Mouse (Mus musculus) MEL (cell line): ENCODE measurements around the gene Col4a4. TPM values are rescaled to one million over a fixed set of nuclear protein-coding genes. Genes with fewer than 3 reads are reported as not detected.

Experiments used
- DNase-seq: peaks from one replicate; pipeline ENCODE4 v3.0.0; 2011; ENCODE audit warnings: low read depth, low spot score
- H3K27ac ChIP-seq: 2 replicates; pipeline ENCODE4 v1.5.1; 2012; ENCODE audit warnings: low read depth, mild to moderate bottlenecking, control low read depth, low read length, moderate library complexity; ENCODE audit not compliant: control insufficient read depth
- H3K27me3 ChIP-seq, 2 experiments: fragments of 150-350 bp in 1 of 2; sonication (generic) in 1 of 2; 2 replicates each; pipeline ENCODE4 v1.6.1; 2012; ENCODE audit warnings: low read length in 2 of 2, mild to moderate bottlenecking in 2 of 2, improper control_type of control experiment in 1 of 2, moderate library complexity in 1 of 2; ENCODE audit not compliant: insufficient read depth in 2 of 2, control insufficient read depth in 1 of 2
- H3K36me3 ChIP-seq, 2 experiments: 2 replicates each; pipeline ENCODE4 v1.6.1; 2012 to 2014; ENCODE audit warnings: low read length in 2 of 2, improper control_type of control experiment in 1 of 2, inconsistent platforms in 1 of 2, mild to moderate bottlenecking in 1 of 2; ENCODE audit not compliant: insufficient read depth in 2 of 2, control insufficient read depth in 1 of 2
- H3K4me1 ChIP-seq, 2 experiments: fragments of 150-350 bp in 1 of 2; sonication (generic) in 1 of 2; 2 replicates each; pipeline ENCODE4 v1.6.1; 2012; ENCODE audit warnings: low read length in 2 of 2, improper control_type of control experiment in 1 of 2, mild to moderate bottlenecking in 1 of 2; ENCODE audit not compliant: insufficient read depth in 2 of 2, control insufficient read depth in 1 of 2
- H3K4me3 ChIP-seq, 2 experiments: fragments of 150-350 bp in 1 of 2; sonication (generic) in 1 of 2; 2 replicates each; pipeline ENCODE4 v1.5.1; 2012; ENCODE audit warnings: low read depth in 2 of 2, low read length in 2 of 2, mild to moderate bottlenecking in 2 of 2, moderate library complexity in 2 of 2, control low read depth in 1 of 2, improper control_type of control experiment in 1 of 2; ENCODE audit not compliant: control insufficient read depth in 1 of 2, insufficient read depth in 1 of 2
- H3K79me2 ChIP-seq: 2 replicates; pipeline ENCODE4 v1.6.1; 2012; ENCODE audit warnings: mild to moderate bottlenecking, low read length, moderate library complexity; ENCODE audit not compliant: control insufficient read depth, poor library complexity, insufficient read depth
- H3K9ac ChIP-seq: 2 replicates; pipeline ENCODE4 v1.6.1; 2012; ENCODE audit warnings: low read depth, mild to moderate bottlenecking, control low read depth, low read length, moderate library complexity; ENCODE audit not compliant: control insufficient read depth, poor library complexity, severe bottlenecking
- H3K9me3 ChIP-seq: fragments of 150-350 bp; sonication (generic); replicated peaks from 2 replicates; pipeline ENCODE4 v1.6.1; 2012; ENCODE audit warnings: mild to moderate bottlenecking, low read length, improper control_type of control experiment, moderate library complexity; ENCODE audit not compliant: insufficient read depth
- CTCF ChIP-seq, 3 experiments: IDR thresholded peaks in 2 of 3; conservative IDR thresholded peaks in 1 of 3; 2 replicates each; pipeline ENCODE4 v1.5.1; 2011 to 2012; ENCODE audit warnings: low read length in 3 of 3, low read depth in 2 of 3, mild to moderate bottlenecking in 2 of 3, improper control_type of control experiment in 1 of 3, inconsistent platforms in 1 of 3, mixed read lengths in 1 of 3, moderate library complexity in 1 of 3; ENCODE audit not compliant: control insufficient read depth in 1 of 3, insufficient read depth in 1 of 3, poor library complexity in 1 of 3, severe bottlenecking in 1 of 3
- E2F4 ChIP-seq: IDR thresholded peaks from 2 replicates; pipeline ENCODE4 v1.6.1; 2011; ENCODE audit warnings: low read depth, low read length, improper control_type of control experiment, borderline replicate concordance
- GATA1 ChIP-seq: IDR thresholded peaks from 2 replicates; pipeline ENCODE4 v1.6.1; 2011; ENCODE audit warnings: low read depth, low read length, improper control_type of control experiment
- KAT2A ChIP-seq: conservative IDR thresholded peaks from 2 replicates; pipeline ENCODE4 v1.6.1; 2012; ENCODE audit warnings: low read depth, low read length, improper control_type of control experiment, inconsistent platforms
- MAZ ChIP-seq: IDR thresholded peaks from 2 replicates; pipeline ENCODE4 v1.6.1; 2012; ENCODE audit warnings: low read depth, mild to moderate bottlenecking, inconsistent platforms, low read length, improper control_type of control experiment
- MEF2A ChIP-seq: IDR thresholded peaks from 2 replicates; pipeline ENCODE4 v1.6.1; 2014; ENCODE audit warnings: low read depth, mild to moderate bottlenecking, inconsistent platforms, low read length, improper control_type of control experiment; ENCODE audit not compliant: poor library complexity, insufficient replicate concordance, severe bottlenecking; ENCODE audit errors: extremely low read depth
- MYB ChIP-seq: IDR thresholded peaks from 2 replicates; pipeline ENCODE4 v1.6.1; 2011; ENCODE audit warnings: mild to moderate bottlenecking, low read depth, low read length, improper control_type of control experiment
- MYC ChIP-seq: IDR thresholded peaks from 2 replicates; pipeline ENCODE4 v1.6.1; 2011; ENCODE audit warnings: low read depth, mild to moderate bottlenecking, low read length, improper control_type of control experiment, moderate library complexity
- NRF1 ChIP-seq: IDR thresholded peaks from 2 replicates; pipeline ENCODE4 v1.6.1; 2014; ENCODE audit warnings: low read depth, mild to moderate bottlenecking, inconsistent platforms, low read length, improper control_type of control experiment, moderate library complexity; ENCODE audit not compliant: poor library complexity, insufficient read depth, severe bottlenecking
- RAD21 ChIP-seq: IDR thresholded peaks from 2 replicates; pipeline ENCODE4 v1.6.1; 2011; ENCODE audit warnings: mild to moderate bottlenecking, low read depth, low read length, improper control_type of control experiment
- SIN3A ChIP-seq: IDR thresholded peaks from 2 replicates; pipeline ENCODE4 v1.6.1; 2012; ENCODE audit warnings: low read length, improper control_type of control experiment, inconsistent platforms
- SMC3 ChIP-seq: IDR thresholded peaks from 2 replicates; pipeline ENCODE4 v1.6.1; 2011; ENCODE audit warnings: low read depth, low read length, improper control_type of control experiment
- TAL1 ChIP-seq: IDR thresholded peaks from 2 replicates; pipeline ENCODE4 v1.6.1; 2012; ENCODE audit warnings: mild to moderate bottlenecking, inconsistent platforms, low read length, moderate library complexity, mixed read lengths
- USF1 ChIP-seq: IDR thresholded peaks from 2 replicates; pipeline ENCODE4 v1.6.1; 2014; ENCODE audit warnings: low read depth, mild to moderate bottlenecking, inconsistent platforms, low read length, improper control_type of control experiment, moderate library complexity
- ZC3H11A ChIP-seq: IDR thresholded peaks from 2 replicates; pipeline ENCODE4 v1.6.1; 2012; ENCODE audit warnings: low read depth, mild to moderate bottlenecking, inconsistent platforms, low read length, improper control_type of control experiment
- ZKSCAN1 ChIP-seq: IDR thresholded peaks from 2 replicates; pipeline ENCODE4 v1.6.1; 2012; ENCODE audit warnings: low read depth, mild to moderate bottlenecking, inconsistent platforms, low read length, improper control_type of control experiment, moderate library complexity
- ZNF384 ChIP-seq: IDR thresholded peaks from 2 replicates; pipeline ENCODE4 v1.6.1; 2012; ENCODE audit warnings: low read depth, mild to moderate bottlenecking, inconsistent platforms, low read length, improper control_type of control experiment
- polyA plus RNA-seq, 2 experiments: library from polyadenylated mRNA; stranded (reverse) in 1 of 2; unstranded in 1 of 2; fragments of >175 nt in 1 of 2; fragments of >200 nt in 1 of 2; gene quantifications; 2 replicates each; pipeline versions ENCODE4 v1.2.1 to v1.2.4; 2012; ENCODE audit warnings: low replicate concordance in 2 of 2, low read depth in 1 of 2; ENCODE audit not compliant: insufficient read length in 2 of 2, insufficient read depth in 1 of 2, missing spikeins in 1 of 2
- total RNA-seq: library from RNA; depleted of rRNA; stranded (reverse); fragments of 300-350 nt; gene quantifications from 2 replicates; pipeline ENCODE4 v1.2.3, GENCODE M21; 2012

Col4a4 gene
- total and polyA plus RNA-seq, 3 experiments: 0.03 TPM; not detected in 2

- no peak for TF ChIP-seq MYB
- TF ChIP-seq E2F4: no peak
- no peak for TF ChIP-seq MAZ
- TF ChIP-seq ZNF384: no peak
- TF ChIP-seq GATA1: no peak
- no peak for TF ChIP-seq NRF1
- no peak for TF ChIP-seq SMC3
- no peak for TF ChIP-seq MYC
- no peak for TF ChIP-seq MEF2A
- no peak for TF ChIP-seq ZC3H11A
- TF ChIP-seq SIN3A: no peak
- TF ChIP-seq KAT2A: no peak
- TF ChIP-seq ZKSCAN1: no peak
- no peak for TF ChIP-seq RAD21
- TF ChIP-seq USF1: no peak
- TF ChIP-seq TAL1: no peak
- H3K4me3 ChIP-seq: no peak overlapping the region
These were observed 9.3 kb downstream of the Col4a4 start for GRCm38 (mm10) chr1:82577339-82577738.

DNA sequence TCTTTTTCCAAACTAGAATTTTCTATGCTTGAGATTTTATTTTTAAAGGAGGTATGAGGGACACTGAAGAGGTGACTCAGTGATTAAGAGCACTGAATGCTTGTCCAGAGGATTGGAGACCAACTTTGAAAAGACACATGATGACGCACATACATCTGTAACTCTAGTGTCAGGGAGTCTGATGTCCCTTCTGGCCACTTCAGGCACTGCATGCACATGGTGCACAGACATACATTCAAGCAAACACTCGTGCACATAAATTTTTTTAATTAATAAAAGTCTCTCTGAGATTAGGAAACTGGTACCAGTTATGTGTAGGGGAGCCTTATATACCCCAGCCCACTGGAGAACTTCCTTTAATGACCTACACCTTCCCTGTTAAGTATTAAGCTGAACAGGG, 10.5 kb downstream of the Col4a4 start:
- no peak overlapping the region for H3K9ac ChIP-seq
- H3K27me3 ChIP-seq: no peaks in the 10 kb centered on the region
- H3K36me3 ChIP-seq: peaks cover 0 to 16% of the 10 kb centered on the region in 2 experiments; a peak in 2 of 4 replicates
- H3K4me3 ChIP-seq: no peak overlapping the region
- peak; percentile 26 for DNase-seq
- H3K27ac ChIP-seq: no peak overlapping the region
- H3K79me2 ChIP-seq: no peaks in the 10 kb centered on the region
- H3K4me1 ChIP-seq: peaks cover 17 to 24% of the 10 kb centered on the region in 2 experiments
- no peaks in the 10 kb centered on the region for H3K9me3 ChIP-seq
- TF ChIP-seq TAL1 (no peak), CTCF (IDR thresholded peaks at IDR 0.05 in 2 of 3, conservative IDR thresholded peaks at IDR 0.05 in 1 of 3; ENCODE audit: control insufficient read depth in 1 of 3, insufficient read depth in 1 of 3, low read depth in 2 of 3, low read length in 3 of 3, poor library complexity in 1 of 3, severe bottlenecking in 1 of 3) (peak; percentile 7 to 27 (median 17); a peak in 5 of 6 replicates)

More at GRCm38 (mm10) chr1:82577339-82577738, 9.3 kb downstream of the Col4a4 start:
- H3K27ac ChIP-seq: no peak overlapping the region
- H3K79me2 ChIP-seq: no peaks in the 10 kb centered on the region
- H3K27me3 ChIP-seq: no peaks in the 10 kb centered on the region
- peaks cover 17 to 24% of the 10 kb centered on the region in 2 experiments for H3K4me1 ChIP-seq
- H3K36me3 ChIP-seq: peaks cover 0 to 16% of the 10 kb centered on the region in 2 experiments; a peak in 2 of 4 replicates
- DNase-seq: no peak
- no peak overlapping the region for H3K9ac ChIP-seq
- no peaks in the 10 kb centered on the region for H3K9me3 ChIP-seq
